Mouse (Mus musculus) bone marrow macrophage, adult 2 months (primary cell): ENCODE data around the gene Ndst2.

Experiments
- CTCF ChIP-seq: IDR thresholded peaks from 2 replicates; pipeline ENCODE4 v1.5.1; 2012; ENCODE audit warnings: low read depth, mild to moderate bottlenecking, low read length, moderate library complexity
- POLR2A ChIP-seq: IDR thresholded peaks from 2 replicates; pipeline ENCODE4 v1.6.1; 2012; ENCODE audit warnings: mild to moderate bottlenecking, low read depth, low read length, borderline replicate concordance

DNA sequence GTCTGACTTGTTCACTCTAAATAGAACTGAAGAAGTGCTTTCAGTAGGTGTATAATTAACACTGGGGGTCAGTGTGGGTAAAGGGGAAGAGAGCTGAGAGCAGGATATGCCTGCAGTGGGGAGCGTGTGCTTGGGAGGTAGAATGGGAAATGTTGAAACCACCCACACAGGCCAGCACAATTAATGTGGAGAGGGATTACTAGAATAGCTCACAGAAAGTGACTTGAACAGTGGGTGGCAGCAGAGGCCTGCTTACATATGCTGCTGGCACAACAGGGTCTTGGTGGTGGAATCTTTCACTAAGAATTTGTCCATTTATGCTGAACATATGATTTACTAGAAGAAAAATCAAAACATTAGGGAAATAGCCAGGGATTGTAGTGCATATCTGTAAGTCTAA lies 37.4 kb downstream of the Ndst2 start:
- peak; percentile 33; the same call in 1 of the 2 replicates for TF ChIP-seq CTCF
- TF ChIP-seq POLR2A = no peak
